Mouse (Mus musculus): ENCODE data around the gene Arhgdia. TPM values are rescaled to one million over a fixed set of nuclear protein-coding genes. Genes with fewer than 3 reads are reported as not detected.

Gene Arhgdia
- polyA plus RNA-seq (2011; ENCODE audit: insufficient read depth, insufficient read length, low read depth, missing spikeins): 269 and 298 TPM in 2 replicates

DNA sequence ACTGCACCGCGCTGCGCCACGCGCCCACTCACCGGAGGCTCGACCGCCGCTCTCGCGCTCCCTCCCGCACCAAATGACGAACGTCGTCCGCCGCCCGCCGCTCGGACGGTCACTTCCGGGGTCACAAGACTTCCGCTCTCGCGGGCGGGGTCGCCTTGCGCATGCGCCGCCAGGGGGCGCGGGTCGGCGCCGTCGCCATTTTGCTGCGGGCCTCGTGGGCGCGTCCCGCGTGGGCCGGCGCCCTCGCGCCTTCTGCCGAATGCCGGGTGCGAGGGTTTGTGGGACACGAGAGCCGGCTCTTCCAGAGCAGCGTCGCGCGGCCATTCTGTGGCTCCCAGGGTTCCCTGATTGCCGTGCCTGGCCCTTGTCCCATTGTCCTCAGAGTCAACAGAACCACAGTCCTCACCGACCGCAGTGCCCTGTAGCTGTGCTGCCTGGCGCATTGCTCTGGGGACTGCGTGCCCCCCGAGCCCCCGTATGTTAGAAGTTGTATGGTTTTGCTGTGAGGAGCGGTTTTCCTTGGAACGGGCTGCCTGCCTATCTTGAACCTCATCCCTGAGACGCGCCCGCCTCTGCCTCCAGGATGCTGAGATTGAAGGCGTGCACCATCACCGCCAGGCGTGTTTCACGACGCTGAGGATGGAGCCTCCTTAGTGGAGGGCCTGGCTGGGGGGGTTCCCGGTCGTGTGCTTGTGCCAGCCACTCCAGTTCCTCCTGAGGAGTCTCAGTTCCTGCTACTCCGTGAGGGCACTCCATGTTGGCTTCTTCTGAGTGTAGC, at the start of gene Arhgdia:
Gene Arhgdia, minus strand, starts transcription at position 135 of the 778 bp plus-strand sequence.
- Histone ChIP-seq H3K9ac (ENCODE audit: low read depth, poor library complexity, severe bottlenecking) (peak within 1 kb of the TSS; percentile 86), H3K27ac (ENCODE audit: insufficient read depth, low read length) (peak within 1 kb of the TSS; percentile 87), H3K36me3 (ENCODE audit: control insufficient read depth, insufficient read depth, low read length, poor library complexity, severe bottlenecking) (peaks cover 37% of the 10 kb centered on the region), H3K27me3 (ENCODE audit: control insufficient read depth, insufficient read depth, low read length, poor library complexity, severe bottlenecking) (no peaks in the 10 kb centered on the region), H3K4me1 (ENCODE audit: control insufficient read depth, insufficient read depth, low read length) (peaks cover 4% of the 10 kb centered on the region), H3K9me3 (replicated peaks; ENCODE audit: control insufficient read depth, insufficient read depth, low read length, poor library complexity, severe bottlenecking) (no peaks in the 10 kb centered on the region), H3K4me3 (ENCODE audit: low read depth, low read length) (peak within 1 kb of the TSS; percentile 86)
- TF ChIP-seq EP300 (IDR thresholded peaks at IDR 0.05; ENCODE audit: insufficient read depth, low read depth, low read length): 0 out of 2 replicates have a peak, but pooled peaks have one; percentile 56
- TF ChIP-seq POLR2A (IDR thresholded peaks at IDR 0.05; ENCODE audit: insufficient read depth, low read length): no peak
- no peak for TF ChIP-seq CTCF (IDR thresholded peaks at IDR 0.05; ENCODE audit: low read depth, low read length)

DNA sequence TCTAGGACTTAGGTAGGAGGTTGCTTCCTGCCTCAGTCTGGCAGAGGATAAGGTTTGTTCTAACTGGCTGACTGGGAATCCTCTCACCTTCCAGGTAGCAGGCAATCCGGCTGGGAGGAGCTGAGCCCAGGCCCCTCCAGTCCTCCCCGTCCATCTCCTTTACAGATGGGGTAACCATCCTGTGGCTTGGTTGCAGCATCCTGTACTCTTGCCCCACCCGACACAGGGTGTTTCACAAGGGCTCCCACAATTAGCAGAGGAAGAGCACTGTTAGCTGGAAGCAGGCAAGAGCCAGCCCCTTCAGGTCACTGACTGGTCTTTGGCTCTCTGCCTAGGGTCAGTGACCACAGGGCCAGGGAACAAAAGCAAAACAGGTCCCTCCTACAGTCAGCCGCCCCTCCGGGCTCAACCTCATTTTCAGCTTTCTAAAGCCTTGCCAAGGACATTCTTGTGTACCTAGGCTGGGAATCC, 49.0 kb upstream of the Arhgdia start:
- TF ChIP-seq CTCF (IDR thresholded peaks at IDR 0.05; ENCODE audit: low read depth, low read length) (no peak), EP300 (IDR thresholded peaks at IDR 0.05; ENCODE audit: insufficient read depth, low read depth, low read length) (no peak), POLR2A (IDR thresholded peaks at IDR 0.05; ENCODE audit: insufficient read depth, low read length) (no peak)
- no peaks in the 10 kb centered on the region for H3K27me3 ChIP-seq (ENCODE audit: control insufficient read depth, insufficient read depth, low read length, poor library complexity, severe bottlenecking)
- H3K4me1 ChIP-seq (ENCODE audit: control insufficient read depth, insufficient read depth, low read length): no peaks in the 10 kb centered on the region
- H3K27ac ChIP-seq (ENCODE audit: insufficient read depth, low read length): peak overlapping the region; percentile 77
- H3K4me3 ChIP-seq (ENCODE audit: low read depth, low read length): peak overlapping the region; percentile 55
- H3K9me3 ChIP-seq (replicated peaks; ENCODE audit: control insufficient read depth, insufficient read depth, low read length, poor library complexity, severe bottlenecking): no peaks in the 10 kb centered on the region
- H3K9ac ChIP-seq (ENCODE audit: low read depth, poor library complexity, severe bottlenecking): peak overlapping the region; percentile 99
- peaks cover 8% of the 10 kb centered on the region; the same call in 1 of the 2 replicates for H3K36me3 ChIP-seq (ENCODE audit: control insufficient read depth, insufficient read depth, low read length, poor library complexity, severe bottlenecking)

DNA sequence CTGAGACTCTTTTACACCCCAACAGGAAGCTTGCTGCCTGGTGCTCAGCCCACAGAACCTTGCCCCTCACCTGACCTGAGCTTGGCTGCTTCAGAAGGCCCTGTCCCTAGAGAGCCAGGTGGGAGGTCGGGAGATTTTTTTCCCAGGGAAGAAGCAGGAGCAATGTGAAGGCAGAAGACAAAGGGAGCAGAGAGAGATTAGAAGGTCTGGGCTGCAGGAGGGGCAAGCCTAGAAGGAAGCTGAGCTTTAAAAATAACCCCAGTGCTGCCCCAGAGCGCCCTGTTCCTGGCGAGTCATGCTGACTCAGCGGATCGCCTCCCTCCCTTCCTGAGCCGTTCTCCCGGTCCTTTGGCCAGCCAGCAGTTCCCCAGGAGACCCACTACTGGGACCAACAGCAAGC, 48.5 kb upstream of the Arhgdia start:
- Histone ChIP-seq H3K9me3 (replicated peaks; ENCODE audit: control insufficient read depth, insufficient read depth, low read length, poor library complexity, severe bottlenecking) (no peaks in the 10 kb centered on the region), H3K4me3 (ENCODE audit: low read depth, low read length) (peak overlapping the region; percentile 55), H3K4me1 (ENCODE audit: control insufficient read depth, insufficient read depth, low read length) (no peaks in the 10 kb centered on the region), H3K9ac (ENCODE audit: low read depth, poor library complexity, severe bottlenecking) (peak overlapping the region; percentile 99), H3K27ac (ENCODE audit: insufficient read depth, low read length) (peak overlapping the region; percentile 77), H3K27me3 (ENCODE audit: control insufficient read depth, insufficient read depth, low read length, poor library complexity, severe bottlenecking) (no peaks in the 10 kb centered on the region), H3K36me3 (ENCODE audit: control insufficient read depth, insufficient read depth, low read length, poor library complexity, severe bottlenecking) (peaks cover 8% of the 10 kb centered on the region; the same call in 1 of the 2 replicates)
- TF ChIP-seq EP300 (IDR thresholded peaks at IDR 0.05; ENCODE audit: insufficient read depth, low read depth, low read length) (0 out of 2 replicates have a peak, but pooled peaks have one; percentile 21), POLR2A (IDR thresholded peaks at IDR 0.05; ENCODE audit: insufficient read depth, low read length) (no peak)

DNA sequence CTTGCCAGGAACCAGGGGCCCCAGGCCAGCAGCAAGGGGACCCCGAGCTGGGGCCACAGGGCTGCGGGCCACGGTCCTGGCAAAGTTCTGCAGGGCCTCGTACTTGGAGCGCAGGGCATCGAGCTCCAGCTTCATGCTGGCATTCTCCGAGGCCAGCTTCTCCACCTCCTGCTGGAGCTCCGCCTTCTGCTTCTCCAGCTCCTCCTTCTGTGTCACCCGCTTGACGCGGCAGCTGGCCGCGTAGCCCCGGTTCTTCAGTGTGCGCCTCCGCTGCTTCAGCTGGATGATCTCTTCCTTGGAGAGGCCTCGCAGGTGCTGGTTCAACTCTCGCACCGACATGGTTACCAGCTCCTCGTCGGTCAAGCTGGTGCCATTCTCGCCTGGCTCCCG, 47.9 kb upstream of the Arhgdia start:
- H3K4me3 ChIP-seq (ENCODE audit: low read depth, low read length): peak overlapping the region; percentile 55
- H3K9ac ChIP-seq (ENCODE audit: low read depth, poor library complexity, severe bottlenecking): peak overlapping the region; percentile 99; the same call in 1 of the 2 replicates
- H3K4me1 ChIP-seq (ENCODE audit: control insufficient read depth, insufficient read depth, low read length): no peaks in the 10 kb centered on the region
- H3K27me3 ChIP-seq (ENCODE audit: control insufficient read depth, insufficient read depth, low read length, poor library complexity, severe bottlenecking): no peaks in the 10 kb centered on the region
- peaks cover 8% of the 10 kb centered on the region; the same call in 1 of the 2 replicates for H3K36me3 ChIP-seq (ENCODE audit: control insufficient read depth, insufficient read depth, low read length, poor library complexity, severe bottlenecking)
- TF ChIP-seq POLR2A (IDR thresholded peaks at IDR 0.05; ENCODE audit: insufficient read depth, low read length): no peak
- TF ChIP-seq CTCF (IDR thresholded peaks at IDR 0.05; ENCODE audit: low read depth, low read length): no peak
- TF ChIP-seq EP300 (IDR thresholded peaks at IDR 0.05; ENCODE audit: insufficient read depth, low read depth, low read length): no peak
- peak overlapping the region; percentile 77 for H3K27ac ChIP-seq (ENCODE audit: insufficient read depth, low read length)
- no peaks in the 10 kb centered on the region for H3K9me3 ChIP-seq (replicated peaks; ENCODE audit: control insufficient read depth, insufficient read depth, low read length, poor library complexity, severe bottlenecking)

DNA sequence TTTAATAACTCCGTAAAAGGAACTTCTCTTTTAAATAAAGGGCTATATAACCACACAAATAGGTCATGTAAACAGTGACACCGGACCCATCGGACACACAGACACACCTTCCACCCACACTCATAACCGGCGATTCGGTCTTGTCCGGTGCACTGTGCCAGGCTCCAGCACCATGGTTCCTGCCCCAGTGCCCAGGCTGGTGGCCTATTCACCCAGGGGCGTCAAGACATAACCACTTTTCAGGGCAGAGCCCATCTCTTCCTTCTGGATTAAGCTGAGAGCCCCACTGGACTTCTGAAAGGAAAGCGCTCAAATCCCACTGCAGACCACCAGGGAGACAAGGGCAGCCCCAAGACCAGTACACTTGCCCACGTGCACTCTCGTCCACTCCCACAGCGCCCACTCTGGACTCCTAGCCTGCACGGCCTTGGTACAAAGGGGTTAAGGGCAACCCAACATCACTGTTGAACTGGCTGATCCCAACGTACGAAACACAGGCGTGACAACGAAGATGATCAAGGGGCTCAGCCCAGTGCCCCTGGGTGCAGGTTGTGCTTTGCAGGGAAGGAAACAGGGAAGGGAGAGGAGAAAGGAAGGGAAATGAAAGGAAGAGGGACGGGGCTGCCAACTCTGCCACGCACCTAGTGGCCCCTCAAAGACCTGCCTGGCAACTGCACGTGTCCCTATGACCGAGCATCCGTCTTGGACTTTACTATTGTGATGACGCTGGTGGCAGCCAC, 47.3 kb upstream of the Arhgdia start:
- Histone ChIP-seq H3K4me1 (ENCODE audit: control insufficient read depth, insufficient read depth, low read length) (no peaks in the 10 kb centered on the region), H3K27ac (ENCODE audit: insufficient read depth, low read length) (no peak overlapping the region), H3K36me3 (ENCODE audit: control insufficient read depth, insufficient read depth, low read length, poor library complexity, severe bottlenecking) (peaks cover 8% of the 10 kb centered on the region; the same call in 1 of the 2 replicates), H3K9me3 (replicated peaks; ENCODE audit: control insufficient read depth, insufficient read depth, low read length, poor library complexity, severe bottlenecking) (no peaks in the 10 kb centered on the region), H3K4me3 (ENCODE audit: low read depth, low read length) (no peak overlapping the region), H3K27me3 (ENCODE audit: control insufficient read depth, insufficient read depth, low read length, poor library complexity, severe bottlenecking) (no peaks in the 10 kb centered on the region), H3K9ac (ENCODE audit: low read depth, poor library complexity, severe bottlenecking) (no peak overlapping the region)
- no peak for TF ChIP-seq CTCF (IDR thresholded peaks at IDR 0.05; ENCODE audit: low read depth, low read length)
- no peak for TF ChIP-seq EP300 (IDR thresholded peaks at IDR 0.05; ENCODE audit: insufficient read depth, low read depth, low read length)
- no peak for TF ChIP-seq POLR2A (IDR thresholded peaks at IDR 0.05; ENCODE audit: insufficient read depth, low read length)
